Mouse (Mus musculus): Measurements from ENCODE around the gene Xbp1. TPM values are rescaled to one million over a fixed set of nuclear protein-coding genes. Genes with fewer than 3 reads are reported as not detected.

The Xbp1 gene
- total and polyA plus RNA-seq, 3 experiments: 111 to 133 (median 131) TPM

DNA sequence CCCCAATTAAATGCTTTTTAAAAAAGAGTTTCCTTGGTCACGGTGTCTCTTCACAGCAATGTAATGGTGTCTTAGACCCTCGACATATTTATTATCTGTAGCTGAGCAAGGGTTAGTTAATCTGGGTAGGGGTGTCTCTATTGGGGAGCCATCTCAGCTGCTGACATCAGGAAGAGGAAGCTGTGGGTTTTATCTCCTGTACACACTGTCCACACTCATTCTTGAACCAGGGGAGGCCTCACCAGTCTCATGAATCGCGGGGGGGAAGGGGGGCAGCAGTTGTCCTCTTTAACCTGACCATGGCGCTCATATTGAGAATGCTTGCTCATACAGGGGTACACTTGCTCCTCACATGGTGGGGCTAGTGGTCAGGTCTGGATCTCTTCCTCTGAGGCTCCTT is 47.6 kb downstream of the Xbp1 start:
- H3K9ac ChIP-seq (ENCODE audit: insufficient read depth, low read depth): no peak overlapping the region
- no peak overlapping the region for H3K4me2 ChIP-seq (ENCODE audit: insufficient read depth, low read depth, poor library complexity, severe bottlenecking)
- H3K36me3 ChIP-seq (replicated peaks in 1 of 2; ENCODE audit: control insufficient read depth in 1 of 2, insufficient read depth in 1 of 2, low read length in 1 of 2): no peaks in the 10 kb centered on the region
- no peaks in the 10 kb centered on the region for H3K79me2 ChIP-seq (replicated peaks; ENCODE audit: control insufficient read depth, extremely low read depth, insufficient read depth, poor library complexity, severe bottlenecking)
- no peaks in the 10 kb centered on the region for H3K27me3 ChIP-seq (replicated peaks)
- no peak for DNase-seq (ENCODE audit: extremely low read depth)
- peaks cover 0 to 15% of the 10 kb centered on the region in 2 experiments; a peak in 2 of 4 replicates for H3K4me1 ChIP-seq (ENCODE audit: control insufficient read depth in 1 of 2, insufficient read depth in 2 of 2)
- H3K9me3 ChIP-seq (replicated peaks; ENCODE audit: low read length): peaks cover 6% of the 10 kb centered on the region
- dilution Hi-C loops (cut with MboI; ENCODE audit: extremely low pct_ligation_motif_present, extremely low pct_unique_long_range_greater_than_20kb, low sequenced_read_pairs): no loop called here
- TF ChIP-seq ELF1 (IDR thresholded peaks at IDR 0.05; ENCODE audit: low read depth, low read length): no peak
- TF ChIP-seq BHLHE40 (IDR thresholded peaks at IDR 0.05; ENCODE audit: low read depth, low read length): no peak
- H3K27ac ChIP-seq (ENCODE audit: insufficient read depth, low read depth): no peak overlapping the region
- H3K4me3 ChIP-seq (replicated peaks in 1 of 3; ENCODE audit: low read depth in 2 of 3, low read length in 2 of 3, poor library complexity in 1 of 3): no peak overlapping the region
- in situ Hi-C loops (cut with MboI; ENCODE audit: low pct_ligation_motif_present, low pct_unique_long_range_greater_than_20kb, low sequenced_read_pairs): loop anchor here (10.0 kb wide), 1 partner anchor 67 kb away; no protein-coding TSS in a partner anchor

- H3K27me3 ChIP-seq (replicated peaks): no peaks in the 10 kb centered on the region
- H3K4me2 ChIP-seq (ENCODE audit: insufficient read depth, low read depth, poor library complexity, severe bottlenecking): no peak within 1 kb of the TSS
- DNase-seq (ENCODE audit: extremely low read depth): no peak
- no peak within 1 kb of the TSS for H3K9ac ChIP-seq (ENCODE audit: insufficient read depth, low read depth)
- no peaks in the 10 kb centered on the region for H3K36me3 ChIP-seq (replicated peaks in 1 of 2; ENCODE audit: control insufficient read depth in 1 of 2, insufficient read depth in 1 of 2, low read length in 1 of 2)
- H3K27ac ChIP-seq (ENCODE audit: insufficient read depth, low read depth): no peak within 1 kb of the TSS
- H3K9me3 ChIP-seq (replicated peaks; ENCODE audit: low read length): peaks cover 6% of the 10 kb centered on the region
- in situ Hi-C loops (cut with MboI; ENCODE audit: low pct_ligation_motif_present, low pct_unique_long_range_greater_than_20kb, low sequenced_read_pairs): loop anchor here (10.0 kb wide), 1 partner anchor 65 kb away; no protein-coding TSS in a partner anchor
- H3K4me3 ChIP-seq (replicated peaks in 1 of 3; ENCODE audit: low read depth in 2 of 3, low read length in 2 of 3, poor library complexity in 1 of 3): no peak within 1 kb of the TSS
- TF ChIP-seq BHLHE40 (IDR thresholded peaks at IDR 0.05; ENCODE audit: low read depth, low read length) (peak; percentile 17; the same call in 1 of the 2 replicates), CHD2 (IDR thresholded peaks at IDR 0.05; ENCODE audit: low read length) (no peak)
- dilution Hi-C loops (cut with MboI; ENCODE audit: extremely low pct_ligation_motif_present, extremely low pct_unique_long_range_greater_than_20kb, low sequenced_read_pairs): no loop called here
- no peaks in the 10 kb centered on the region for H3K79me2 ChIP-seq (replicated peaks; ENCODE audit: control insufficient read depth, extremely low read depth, insufficient read depth, poor library complexity, severe bottlenecking)
- peaks cover 0 to 15% of the 10 kb centered on the region in 2 experiments; a peak in 2 of 4 replicates for H3K4me1 ChIP-seq (ENCODE audit: control insufficient read depth in 1 of 2, insufficient read depth in 2 of 2)
Observed at GRCm38 (mm10) chr11:5569474-5569873, 49.0 kb downstream of the Xbp1 start, which contains the start of gene Ankrd36. Gene Ankrd36, plus strand, starts transcription at chr11:5569684.

- no peak overlapping the region for H3K4me2 ChIP-seq (ENCODE audit: insufficient read depth, low read depth, poor library complexity, severe bottlenecking)
- no peaks in the 10 kb centered on the region for H3K36me3 ChIP-seq (replicated peaks in 1 of 2; ENCODE audit: control insufficient read depth in 1 of 2, insufficient read depth in 1 of 2, low read length in 1 of 2)
- H3K4me3 ChIP-seq (replicated peaks in 1 of 3; ENCODE audit: low read depth in 2 of 3, low read length in 2 of 3, poor library complexity in 1 of 3): no peak overlapping the region
- H3K9me3 ChIP-seq (replicated peaks; ENCODE audit: low read length): peaks cover 6% of the 10 kb centered on the region
- H3K27ac ChIP-seq (ENCODE audit: insufficient read depth, low read depth): no peak overlapping the region
- TF ChIP-seq MAFK (IDR thresholded peaks at IDR 0.05; ENCODE audit: insufficient replicate concordance, low read length): no peak
- TF ChIP-seq BHLHE40 (IDR thresholded peaks at IDR 0.05; ENCODE audit: low read depth, low read length): no peak
- TF ChIP-seq MEF2A (IDR thresholded peaks at IDR 0.05; ENCODE audit: borderline replicate concordance, low read depth, low read length): no peak
- TF ChIP-seq NRF1 (IDR thresholded peaks at IDR 0.05; ENCODE audit: low read depth, low read length): no peak
- no peak for TF ChIP-seq ZKSCAN1 (IDR thresholded peaks at IDR 0.05; ENCODE audit: borderline replicate concordance, low read depth, low read length)
- no peak for TF ChIP-seq CHD2 (IDR thresholded peaks at IDR 0.05; ENCODE audit: low read length)
- H3K4me1 ChIP-seq (ENCODE audit: control insufficient read depth in 1 of 2, insufficient read depth in 2 of 2): no peaks in the 10 kb centered on the region
- DNase-seq (ENCODE audit: extremely low read depth): no peak
- H3K9ac ChIP-seq (ENCODE audit: insufficient read depth, low read depth): no peak overlapping the region
- dilution Hi-C loops (cut with MboI; ENCODE audit: extremely low pct_ligation_motif_present, extremely low pct_unique_long_range_greater_than_20kb, low sequenced_read_pairs): no loop called here
- in situ Hi-C loops (cut with MboI; ENCODE audit: low pct_ligation_motif_present, low pct_unique_long_range_greater_than_20kb, low sequenced_read_pairs): no loop called here
- H3K27me3 ChIP-seq (replicated peaks): no peaks in the 10 kb centered on the region
- H3K79me2 ChIP-seq (replicated peaks; ENCODE audit: control insufficient read depth, extremely low read depth, insufficient read depth, poor library complexity, severe bottlenecking): no peaks in the 10 kb centered on the region
Observed at GRCm38 (mm10) chr11:5571856-5572255, 51.4 kb downstream of the Xbp1 start.
